Mouse (Mus musculus) right cerebral cortex, adult 18-20 months (tissue): ENCODE data around the gene Gm20388.
A peak's percentile ranks its signal among the peaks of the same experiment; 100 is the strongest.

Experiments used
- DNase-seq: peaks from one replicate; pipeline ENCODE4 v3.0.0; 2022; ENCODE audit warnings: mixed read lengths

Gm20388 gene

GRCm38 (mm10) chr8:120486477-120487376 lies 576.1 kb downstream of the Gm20388 start:
- peak; percentile 65 for DNase-seq

DNA sequence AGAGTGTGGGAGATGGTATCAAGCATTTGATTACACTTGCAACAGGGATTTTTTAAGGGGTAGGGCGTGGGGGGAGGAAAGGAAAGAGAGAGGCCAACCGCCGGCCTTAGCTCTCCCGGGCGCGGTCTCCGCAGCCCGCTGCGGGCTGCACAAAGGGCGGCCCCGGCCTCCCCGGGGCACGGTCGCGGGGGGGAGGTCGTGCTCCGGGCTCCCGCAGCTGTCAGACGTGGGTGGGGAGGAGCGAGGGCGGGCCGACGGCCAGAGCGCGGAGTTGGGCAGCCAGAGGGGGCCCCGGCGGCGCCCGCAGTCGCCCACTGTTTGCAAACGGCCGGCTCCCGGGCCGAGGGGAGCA lies 576.7 kb downstream of the Gm20388 start:
- DNase-seq, result no peak

GRCm38 (mm10) chr8:120487729-120488510 lies 577.3 kb downstream of the Gm20388 start:
- peak; percentile 75 for DNase-seq

- no peak for DNase-seq
Measured at GRCm38 (mm10) chr8:120488636-120489131, 578.0 kb downstream of the Gm20388 start.

DNA sequence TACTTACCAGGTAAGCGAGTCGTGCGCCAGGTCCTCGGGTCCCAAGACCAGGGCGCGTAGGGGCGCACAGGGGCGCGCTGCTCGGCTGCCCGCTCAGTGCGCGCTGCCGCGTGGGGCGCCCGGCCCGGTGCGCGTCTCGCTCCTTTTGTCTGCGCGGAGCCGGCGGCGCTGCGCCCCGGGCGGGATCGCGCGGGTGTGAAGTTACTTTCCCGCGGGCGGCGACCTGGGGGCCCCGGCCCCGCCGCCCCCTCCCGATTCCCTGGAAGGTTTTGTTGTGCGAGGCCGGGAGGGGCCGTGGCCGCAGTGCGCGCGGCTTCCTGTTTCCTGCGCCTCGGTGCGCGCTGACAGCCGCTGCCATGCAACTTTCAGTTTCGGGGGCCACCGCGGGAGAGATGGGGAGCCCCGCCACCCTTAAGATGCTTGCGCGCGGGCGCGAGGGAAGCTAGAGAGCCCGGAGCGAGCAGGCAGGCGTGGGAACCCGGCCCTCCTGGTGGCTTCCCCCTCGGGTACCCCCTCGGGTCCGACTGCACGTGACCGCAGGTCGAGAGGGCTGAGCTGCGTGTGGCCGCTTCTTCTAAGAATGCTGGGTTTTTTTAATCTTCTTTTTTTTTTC lies 578.6 kb downstream of the Gm20388 start:
- DNase-seq, result peak; percentile 54

DNA sequence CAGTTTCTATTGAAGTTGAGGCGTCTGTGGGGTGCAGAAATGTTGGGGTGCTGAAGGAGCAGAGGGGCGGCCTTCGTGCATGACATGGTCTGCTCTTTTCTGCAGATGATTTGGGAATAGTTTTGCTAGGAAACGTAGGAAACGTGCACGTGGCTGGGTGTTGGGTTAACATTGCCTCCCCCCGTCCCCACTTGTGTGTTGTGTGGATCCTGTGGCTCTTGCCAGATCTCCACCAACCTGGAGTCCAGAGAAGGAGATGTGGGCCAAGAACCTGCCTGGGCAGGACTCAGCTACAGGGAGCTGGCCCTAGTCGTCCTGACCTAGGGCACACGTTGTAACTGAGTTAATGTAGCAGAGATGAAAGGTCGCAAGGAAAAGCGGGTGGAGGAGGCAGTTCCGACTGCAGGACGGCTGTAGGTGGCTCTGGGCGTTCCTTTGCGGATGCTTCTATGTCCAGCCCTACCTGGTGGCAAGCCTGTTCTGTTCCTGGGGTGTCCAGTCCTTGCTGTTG lies 579.2 kb downstream of the Gm20388 start:
- DNase-seq, result no peak

GRCm38 (mm10) chr8:120490354-120491141 lies 579.9 kb downstream of the Gm20388 start:
- DNase-seq, result no peak

- DNase-seq, result no peak
Measured at GRCm38 (mm10) chr8:120491166-120491793, 580.6 kb downstream of the Gm20388 start.

- DNase-seq, result no peak
Measured at GRCm38 (mm10) chr8:120492193-120492880, 581.7 kb downstream of the Gm20388 start.

DNA sequence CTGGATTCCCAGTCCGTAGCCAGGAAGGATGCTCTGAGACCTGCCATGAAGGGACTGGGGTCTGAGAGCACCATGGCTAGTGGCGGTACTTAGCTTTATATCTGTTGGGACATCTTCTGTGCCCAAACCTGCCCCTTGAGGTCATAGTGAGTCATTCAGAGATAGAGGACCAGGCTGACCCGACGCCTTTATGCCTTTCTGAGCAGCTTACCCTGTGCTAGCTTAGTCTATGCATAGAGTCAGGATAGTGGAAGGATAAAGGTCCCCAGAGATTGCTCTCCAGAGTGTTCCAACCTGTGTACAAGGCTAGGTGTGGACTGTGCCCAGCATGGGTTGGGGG lies 582.2 kb downstream of the Gm20388 start:
- DNase-seq, result no peak

DNA sequence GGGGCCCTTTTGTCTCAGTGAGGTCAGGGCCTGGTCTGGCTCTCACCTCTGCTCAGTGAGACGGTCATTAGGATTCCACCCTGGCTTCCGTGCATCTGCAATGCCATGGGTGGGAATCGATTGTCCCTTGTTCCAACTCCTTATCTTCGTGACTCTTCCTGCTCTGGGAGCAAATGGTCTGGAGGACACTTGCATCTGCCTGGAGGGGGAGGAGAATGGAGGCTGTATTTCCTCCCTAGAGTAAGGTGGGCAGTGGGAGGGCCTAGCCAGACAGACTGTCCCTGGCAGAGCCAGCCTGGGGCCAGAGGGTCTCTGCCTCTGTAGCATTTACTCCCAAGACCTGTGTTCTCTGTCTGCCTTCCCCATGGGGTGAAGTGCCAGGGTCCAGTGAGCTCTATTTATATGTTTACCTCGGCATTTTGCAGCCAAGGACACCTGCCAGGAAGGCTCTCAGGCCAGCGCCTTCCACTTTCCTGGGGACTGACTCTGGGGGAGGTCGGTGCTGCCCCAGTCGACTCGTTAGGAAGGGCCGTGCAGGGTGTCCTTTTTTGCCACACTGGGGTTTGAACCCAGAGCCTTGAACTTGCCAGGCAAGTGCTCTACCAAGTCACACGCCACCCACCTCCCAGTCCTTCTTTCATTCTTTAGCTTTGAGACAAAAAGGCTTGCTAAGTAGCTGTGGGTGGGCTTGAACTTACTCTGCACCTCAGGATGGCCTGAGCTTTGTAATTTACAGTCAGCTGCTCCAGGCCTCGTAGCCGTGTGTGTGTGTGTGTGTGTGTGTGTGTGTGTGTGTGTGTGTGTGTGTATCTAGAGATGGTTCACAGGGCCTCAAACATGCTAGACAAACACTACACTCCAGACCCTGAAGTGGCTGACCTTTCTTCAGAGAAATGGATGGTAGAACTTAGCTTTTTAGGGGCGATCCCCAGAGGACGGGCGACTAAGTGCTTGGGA lies 583.1 kb downstream of the Gm20388 start:
- DNase-seq, result no peak

- no peak for DNase-seq
Measured at GRCm38 (mm10) chr8:120494903-120495302, 584.3 kb downstream of the Gm20388 start.

DNA sequence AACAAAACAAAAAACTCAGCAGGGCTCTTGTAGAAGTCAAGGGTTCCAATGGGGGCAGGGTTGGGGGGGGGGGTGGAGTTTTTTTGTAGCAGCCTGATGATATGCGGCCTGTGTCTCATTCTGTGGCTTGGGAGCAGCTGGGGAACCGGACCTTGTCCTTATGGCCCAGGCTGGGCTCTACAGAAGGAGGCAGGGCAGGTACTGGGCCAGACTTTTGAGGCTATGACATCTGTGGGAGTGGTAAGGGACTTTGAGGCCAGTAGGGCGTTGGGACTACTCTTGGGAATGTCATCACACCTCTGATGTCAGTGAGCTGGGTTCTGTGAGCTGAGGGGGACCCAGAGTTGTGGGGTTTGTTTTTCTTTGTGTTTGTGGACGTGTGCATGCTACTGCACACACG lies 584.8 kb downstream of the Gm20388 start:
- no peak for DNase-seq

DNA sequence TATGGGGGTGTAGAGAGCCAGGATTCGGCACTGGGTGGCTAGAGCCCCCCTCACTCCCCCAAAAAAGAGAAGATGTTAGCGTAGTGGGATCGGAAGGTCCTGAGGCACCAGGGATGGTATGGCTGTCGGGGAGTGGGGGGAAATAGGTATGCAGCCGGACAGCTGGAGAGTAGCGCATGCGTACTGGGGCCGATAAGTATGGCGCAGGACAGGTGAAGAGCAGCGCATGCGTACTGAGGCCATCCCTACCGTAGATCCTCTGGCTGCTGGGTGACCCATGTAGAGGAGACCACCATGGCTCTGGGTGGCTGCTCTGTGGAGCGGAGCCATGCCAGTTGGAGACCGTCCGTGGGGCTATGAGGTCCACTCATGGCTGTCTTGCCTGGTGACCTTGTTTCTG lies 585.8 kb downstream of the Gm20388 start:
- no peak for DNase-seq

- DNase-seq, result no peak
Measured at GRCm38 (mm10) chr8:120497503-120497946, 586.9 kb downstream of the Gm20388 start.

- no peak for DNase-seq
Measured at GRCm38 (mm10) chr8:120498349-120498831, 587.7 kb downstream of the Gm20388 start.

DNA sequence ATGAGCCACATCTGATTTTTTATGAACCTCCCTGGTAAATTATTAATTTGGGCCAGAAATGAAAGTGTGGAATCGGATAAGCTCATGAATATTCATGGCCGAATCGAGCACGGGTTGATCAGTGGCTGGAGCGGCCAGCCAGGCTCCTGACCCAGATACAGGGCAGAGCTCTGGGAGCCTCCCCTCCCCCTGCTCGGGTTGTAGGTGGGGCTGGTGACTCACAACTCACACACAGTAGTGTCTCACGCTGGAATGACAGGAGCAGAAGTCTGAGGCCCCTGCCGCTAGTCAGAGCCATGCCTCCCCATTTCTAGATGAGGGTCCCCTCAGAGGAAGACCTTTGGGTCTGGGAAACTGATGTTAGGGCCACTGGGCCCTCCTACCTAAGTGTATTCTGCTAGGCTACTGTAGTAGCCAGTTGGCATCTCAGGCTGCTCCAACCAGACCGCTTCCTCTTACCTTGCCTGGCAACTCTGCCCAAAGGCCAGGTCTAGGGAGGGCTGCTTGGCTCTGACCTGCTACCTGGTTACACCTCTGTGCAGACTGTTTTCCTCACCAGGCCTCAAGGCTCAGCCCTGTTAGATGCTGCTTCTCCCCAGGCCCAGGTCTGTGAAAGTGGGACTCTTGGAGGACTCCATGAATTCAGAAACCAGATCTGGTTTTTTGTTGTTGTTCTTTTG lies 588.4 kb downstream of the Gm20388 start:
- DNase-seq, result peak; percentile 72

DNA sequence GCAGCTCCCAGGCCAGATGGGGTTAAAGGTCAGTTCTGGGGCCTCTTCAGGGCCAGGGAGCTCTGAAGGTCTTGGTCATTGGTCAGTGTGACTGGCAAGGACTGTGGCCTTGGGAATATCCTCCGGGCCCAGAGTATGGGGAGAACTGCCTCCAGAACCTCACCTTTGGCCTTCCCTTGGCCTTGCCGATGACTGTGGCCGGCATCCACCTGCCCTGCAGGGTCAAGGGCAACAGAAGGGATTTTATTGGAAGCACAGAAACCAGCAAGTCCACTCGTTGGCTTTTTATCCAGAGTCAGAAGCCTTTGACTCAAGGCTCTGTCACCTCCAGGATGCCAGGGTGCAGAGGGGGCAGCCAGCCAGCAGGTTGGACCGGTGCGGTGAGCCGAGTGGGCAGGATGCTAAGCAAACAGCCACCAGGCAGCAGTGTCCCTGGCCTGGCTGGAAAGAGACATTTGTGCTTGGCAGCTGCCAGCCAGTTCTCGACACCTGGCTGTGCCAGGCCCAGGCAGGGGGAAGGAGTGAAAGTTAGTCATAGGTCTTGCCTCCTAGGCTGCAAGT lies 590.1 kb downstream of the Gm20388 start:
- DNase-seq, result no peak

DNA sequence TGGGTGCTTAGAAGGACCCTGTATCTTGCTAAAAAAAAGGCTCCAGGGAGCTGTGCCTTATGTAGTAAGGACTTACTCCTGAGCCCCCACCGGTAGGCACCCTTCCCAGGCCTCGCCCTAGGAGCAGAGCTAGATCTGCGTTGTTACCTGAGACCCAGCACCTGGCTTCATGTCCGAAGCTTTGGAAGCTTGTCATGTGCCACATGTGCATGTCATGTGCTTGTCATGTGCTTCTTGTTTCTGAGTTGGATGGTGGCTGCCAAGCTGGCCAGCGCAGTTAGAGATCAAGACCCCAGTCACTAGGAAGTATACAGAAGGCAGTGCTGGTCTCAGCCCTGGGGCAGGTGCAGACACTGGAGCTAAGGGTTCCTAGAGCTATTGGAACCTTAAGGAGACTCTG lies 590.8 kb downstream of the Gm20388 start:
- DNase-seq, result no peak
